9 mouse cellular contexts compared by ENCODE assay signal in genomic region chr17:35584330-35584937, GRCm38 (mm10). TPM values are rescaled to one million over a fixed set of nuclear protein-coding genes. Genes with fewer than 3 reads are reported as not detected.
DNase-seq lines count a peak whose midpoint lies in the region; ATAC-seq and TF ChIP-seq lines count a peak whose summit lies in the region.
"Had no signal": no experiment of that assay in that cellular context is flagged by ENCODE, and none has a peak within 500 bp of the region (broad histone marks: within the 10 kb centered on the region; RNA-seq: fewer than 3 reads in every experiment).

No protein-coding gene starts in this region.

- DNase-seq in c-Kit-negative CD71-positive TER-119-positive erythroid progenitor cells, embryonic 14.5 days (ENCODE audit: low read depth, low spot score): peak; percentile 35
- peak; percentile 77 for DNase-seq in forebrain, embryonic 10.5 days (ENCODE audit: extremely low spot score, low spot score)
- peak; percentile 89 for DNase-seq in kidney, postnatal 10 days
- DNase-seq in lung, adult 18-20 months: peak; percentile 60 to 63
- DNase-seq in thymus, adult 2 months: peak; percentile 79

- H3K4me3 ChIP-seq in E14TG2a.4 (replicated peaks; ENCODE audit: low read length): no peak overlapping the region
- peak overlapping the region; percentile 11; the same call in 1 of the 2 replicates for H3K4me3 ChIP-seq in forebrain, embryonic 10.5 days
- no peak overlapping the region for H3K4me3 ChIP-seq in heart, embryonic 14.5 days (ENCODE audit: control insufficient read depth in 1 of 2, insufficient read depth in 1 of 2, low read depth in 1 of 2, low read length in 2 of 2)
- no peak overlapping the region for H3K4me3 ChIP-seq in thymus, adult 2 months (ENCODE audit: control insufficient read depth, insufficient read depth, low read length)

- TF ChIP-seq POLR2A in thymus, adult 2 months (IDR thresholded peaks at IDR 0.05; ENCODE audit: control insufficient read depth, extremely low read depth, insufficient read depth, low read length, poor library complexity): no peak

- H3K27ac ChIP-seq in forebrain, embryonic 10.5 days: no peak overlapping the region
- H3K27ac ChIP-seq in heart, embryonic 14.5 days (replicated peaks in 1 of 2; ENCODE audit: control insufficient read depth in 1 of 2, insufficient read depth in 1 of 2, low read depth in 2 of 2, low read length in 2 of 2): no peak overlapping the region
- H3K27ac ChIP-seq in thymus, adult 2 months (ENCODE audit: control insufficient read depth, insufficient read depth, low read length): no peak overlapping the region

- no peaks in the 10 kb centered on the region for H3K27me3 ChIP-seq in E14TG2a.4 (ENCODE audit: insufficient read depth, low read length)
- H3K27me3 ChIP-seq in forebrain, embryonic 10.5 days (ENCODE audit: poor library complexity, severe bottlenecking): no peaks in the 10 kb centered on the region
- H3K27me3 ChIP-seq in heart, embryonic 14.5 days (ENCODE audit: control insufficient read depth, insufficient read depth, low read length): no peaks in the 10 kb centered on the region
- H3K27me3 ChIP-seq in thymus, adult 2 months (ENCODE audit: control insufficient read depth, insufficient read depth, low read length): no peaks in the 10 kb centered on the region

- WGBS in forebrain, embryonic 10.5 days: 24% methylated on average over 16 of the region's 16 CpGs
- 14% methylated on average over 16 of the region's 16 CpGs for WGBS in heart, embryonic 14.5 days
- 10% methylated on average over 16 of the region's 16 CpGs for WGBS in thymus, adult 2 months

- TF ChIP-seq CTCF in E14TG2a.4 (conservative IDR thresholded peaks at IDR 0.05; ENCODE audit: low read length): peak; percentile 54
- peak; percentile 78 for TF ChIP-seq CTCF in thymus, adult 2 months (IDR thresholded peaks at IDR 0.05; ENCODE audit: borderline replicate concordance, control insufficient read depth, extremely low read depth, insufficient read depth, low read length, poor library complexity)

- H3K9ac ChIP-seq in heart, embryonic 14.5 days (ENCODE audit: low read length): no peak overlapping the region

- peaks cover 10% of the 10 kb centered on the region for H3K9me3 ChIP-seq in E14TG2a.4 (ENCODE audit: low read length)
- peaks cover 4% of the 10 kb centered on the region; the same call in 1 of the 2 replicates for H3K9me3 ChIP-seq in forebrain, embryonic 10.5 days
- H3K9me3 ChIP-seq in heart, embryonic 14.5 days (ENCODE audit: control insufficient read depth, low read length): peaks cover 3% of the 10 kb centered on the region; the same call in 1 of the 2 replicates

- no peak for ATAC-seq in heart, embryonic 14.5 days (ENCODE audit: insufficient number of reproducible peaks, insufficient read depth, low FRiP score, low read depth)
- peak; percentile 46; the same call in 1 of the 2 replicates for ATAC-seq in neutrophil, adult 5-6 weeks (ENCODE audit: extremely low read depth, insufficient number of reproducible peaks, low FRiP score, poor library complexity, severe bottlenecking)

- peak overlapping the region; percentile 46 for H3K4me2 ChIP-seq in heart, embryonic 14.5 days (ENCODE audit: low read length)

- H3K36me3 ChIP-seq in E14TG2a.4 (ENCODE audit: insufficient read depth, low read length): no peaks in the 10 kb centered on the region
- no peaks in the 10 kb centered on the region for H3K36me3 ChIP-seq in forebrain, embryonic 10.5 days (replicated peaks)
- no peaks in the 10 kb centered on the region for H3K36me3 ChIP-seq in heart, embryonic 14.5 days (ENCODE audit: control insufficient read depth, insufficient read depth, low read length)
- H3K36me3 ChIP-seq in thymus, adult 2 months (ENCODE audit: control insufficient read depth, insufficient read depth, low read length): no peaks in the 10 kb centered on the region

- peaks cover 19% of the 10 kb centered on the region for H3K4me1 ChIP-seq in E14TG2a.4 (replicated peaks; ENCODE audit: low read depth, low read length)
- H3K4me1 ChIP-seq in forebrain, embryonic 10.5 days: peaks cover 10% of the 10 kb centered on the region
- peaks cover 0 to 2% of the 10 kb centered on the region in 2 experiments; a peak in 1 of 4 replicates for H3K4me1 ChIP-seq in heart, embryonic 14.5 days (ENCODE audit: control insufficient read depth in 2 of 2, insufficient read depth in 2 of 2, low read length in 2 of 2)
- H3K4me1 ChIP-seq in thymus, adult 2 months (replicated peaks; ENCODE audit: control insufficient read depth, insufficient read depth, low read length): peaks cover 3% of the 10 kb centered on the region

RNA-seq across cellular contexts. Expression of gene Sfta2, which starts 16.9 kb away (rescaled TPM):
- not detected in 2 replicates for polyA plus RNA-seq in forebrain, embryonic 10.5 days (2016; fragmentation: Nextera tagmentation; extraction: Ambion mirVana)
- polyA plus RNA-seq in heart, embryonic 14.5 days (2014; fragmentation: Nextera tagmentation; extraction: Ambion mirVana): not detected in 2 replicates
- total RNA-seq in neutrophil, adult 5-6 weeks (2017): not detected in 2 replicates
- 0.82 and 1.3 TPM in 2 replicates for polyA plus RNA-seq in thymus, adult 2 months (2012; rRNA removed)
- polyA plus RNA-seq: liver, embryonic 16.5 days had no signal

RNA-seq across cellular contexts. Expression of gene 2300002M23Rik, which starts 17.2 kb away (rescaled TPM):
- polyA plus RNA-seq in forebrain, embryonic 10.5 days (2016; fragmentation: Nextera tagmentation; extraction: Ambion mirVana): not detected in 2 replicates
- polyA plus RNA-seq in heart, embryonic 14.5 days (2014; fragmentation: Nextera tagmentation; extraction: Ambion mirVana): not detected in 2 replicates
- total RNA-seq in neutrophil, adult 5-6 weeks (2017): not detected in 2 replicates
- 0.58 and 0.59 TPM in 2 replicates for polyA plus RNA-seq in thymus, adult 2 months (2012; rRNA removed)
- polyA plus RNA-seq: liver, embryonic 16.5 days had no signal

RNA-seq across cellular contexts. Expression of gene Cdsn, which starts 32.5 kb away (rescaled TPM):
- polyA plus RNA-seq in forebrain, embryonic 10.5 days (2016; fragmentation: Nextera tagmentation; extraction: Ambion mirVana): not detected in 2 replicates
- polyA plus RNA-seq in heart, embryonic 14.5 days (2014; fragmentation: Nextera tagmentation; extraction: Ambion mirVana): 0.50 and 0.57 TPM in 2 replicates
- not detected in 2 replicates for total RNA-seq in neutrophil, adult 5-6 weeks (2017)
- 1.8 and 3.3 TPM in 2 replicates for polyA plus RNA-seq in thymus, adult 2 months (2012; rRNA removed)

RNA-seq across cellular contexts. Expression of gene Gm9573, which starts 42.0 kb away (rescaled TPM):
- not detected in 2 replicates for polyA plus RNA-seq in forebrain, embryonic 10.5 days (2016; fragmentation: Nextera tagmentation; extraction: Ambion mirVana)
- polyA plus RNA-seq in heart, embryonic 14.5 days (2014; fragmentation: Nextera tagmentation; extraction: Ambion mirVana): not detected in 2 replicates
- total RNA-seq in neutrophil, adult 5-6 weeks (2017): 0.37 and 3.3 TPM in 2 replicates
- 0.09 and 0.23 TPM in 2 replicates for polyA plus RNA-seq in thymus, adult 2 months (2012; rRNA removed)
- polyA plus RNA-seq: liver, embryonic 16.5 days had no signal

RNA-seq across cellular contexts. Expression of gene Psors1c2, which starts 51.4 kb away (rescaled TPM):
- polyA plus RNA-seq in forebrain, embryonic 10.5 days (2016; fragmentation: Nextera tagmentation; extraction: Ambion mirVana): 2.2 and 2.6 TPM in 2 replicates
- polyA plus RNA-seq in heart, embryonic 14.5 days (2014; fragmentation: Nextera tagmentation; extraction: Ambion mirVana): 0.66 TPM in 1 of 2 replicates, not detected in the other
- total RNA-seq in neutrophil, adult 5-6 weeks (2017): not detected in 2 replicates
- 10.2 and 11.2 TPM in 2 replicates for polyA plus RNA-seq in thymus, adult 2 months (2012; rRNA removed)

Comparison
In these comparisons a context has a peak if more than half of its experiments do, and no peak if none do; other contexts are left out.
1. DNase-seq: peak in every context shown above with its lines; median percentile 89 in kidney, postnatal 10 days; 79 in thymus, adult 2 months; 77 in forebrain, embryonic 10.5 days; 62 in lung, adult 18-20 months; 35 in c-Kit-negative CD71-positive TER-119-positive erythroid progenitor cells, embryonic 14.5 days.